Mouse (Mus musculus) MEL (cell line): ENCODE data around the gene Gas7.

ENCODE experiments used
- CTCF ChIP-seq, 3 experiments: IDR thresholded peaks in 2 of 3; conservative IDR thresholded peaks in 1 of 3; 2 replicates each; pipeline ENCODE4 v1.5.1; 2011 to 2012; ENCODE audit warnings: low read length in 3 of 3, low read depth in 2 of 3, mild to moderate bottlenecking in 2 of 3, improper control_type of control experiment in 1 of 3, inconsistent platforms in 1 of 3, mixed read lengths in 1 of 3, moderate library complexity in 1 of 3; ENCODE audit not compliant: control insufficient read depth in 1 of 3, insufficient read depth in 1 of 3, poor library complexity in 1 of 3, severe bottlenecking in 1 of 3
- POLR2A ChIP-seq, 2 experiments: IDR thresholded peaks; 2 replicates each; pipeline ENCODE4 v1.6.1; 2011 to 2012; ENCODE audit warnings: low read length in 2 of 2, mild to moderate bottlenecking in 2 of 2, control low read depth in 1 of 2, improper control_type of control experiment in 1 of 2, low read depth in 1 of 2, moderate library complexity in 1 of 2; ENCODE audit not compliant: control insufficient read depth in 1 of 2, insufficient read depth in 1 of 2, poor library complexity in 1 of 2

DNA sequence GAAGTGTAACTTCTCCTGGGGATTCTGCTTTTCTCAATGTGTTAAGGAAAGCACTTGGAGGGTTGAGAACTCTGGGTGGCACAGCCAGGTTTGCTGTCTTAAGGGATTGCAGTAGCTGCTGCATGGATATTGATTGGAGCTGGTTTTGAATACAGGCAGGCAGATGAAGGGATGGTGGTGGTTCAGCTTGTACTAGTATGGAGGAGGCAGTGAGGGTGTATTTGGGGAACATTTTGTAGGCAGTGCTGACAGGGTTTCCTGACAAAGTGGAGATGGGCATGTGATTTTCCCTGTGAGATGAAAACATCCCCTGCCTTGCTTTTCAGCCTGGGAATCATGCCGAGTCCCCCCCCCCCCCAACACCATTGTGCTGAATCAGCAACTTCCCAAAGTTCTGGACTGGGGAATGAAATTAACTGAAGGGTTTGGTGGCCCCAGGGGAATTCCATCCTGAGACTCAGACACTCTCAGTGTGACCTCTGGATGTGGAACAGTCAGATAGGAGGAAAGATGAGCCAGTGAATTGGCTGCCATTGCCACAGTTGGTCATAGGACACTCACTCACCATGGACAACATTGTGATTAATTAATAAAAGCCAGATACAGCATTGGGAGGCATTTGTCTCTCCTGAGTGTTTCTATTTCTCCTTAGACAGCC is 54.1 kb downstream of the Gas7 start:
- TF ChIP-seq POLR2A (IDR thresholded peaks at IDR 0.05; ENCODE audit: control insufficient read depth in 1 of 2, insufficient read depth in 1 of 2, low read depth in 1 of 2, low read length in 2 of 2, poor library complexity in 1 of 2), result no peak
- no peak for TF ChIP-seq CTCF (IDR thresholded peaks at IDR 0.05 in 2 of 3, conservative IDR thresholded peaks at IDR 0.05 in 1 of 3; ENCODE audit: control insufficient read depth in 1 of 3, insufficient read depth in 1 of 3, low read depth in 2 of 3, low read length in 3 of 3, poor library complexity in 1 of 3, severe bottlenecking in 1 of 3)
